Mouse (Mus musculus) cerebellum, adult 2 months (tissue): ENCODE measurements around the gene Bri3bp. TPM values are rescaled to one million over a fixed set of nuclear protein-coding genes. Genes with fewer than 3 reads are reported as not detected.
"Not testable (repeated sequence)": the region's sequence is repeated elsewhere in the genome, so short reads cannot be mapped to it uniquely, and the experiment has no call there.

Experiments
- DNase-seq, 2 experiments: peaks; one replicate each; pipeline ENCODE4 v3.0.0; 2021
- H3K27ac ChIP-seq: fragments of 200-500 bp; 2 replicates; pipeline ENCODE4 v1.5.1; 2012; ENCODE audit warnings: low read length, control low read depth, inconsistent platforms; ENCODE audit not compliant: insufficient read depth
- H3K27me3 ChIP-seq: fragments of 200-500 bp; 2 replicates; pipeline ENCODE4 v1.6.1; 2012; ENCODE audit warnings: inconsistent platforms, mild to moderate bottlenecking, low read length, moderate library complexity; ENCODE audit not compliant: control insufficient read depth, insufficient read depth
- H3K4me1 ChIP-seq: fragments of 200-500 bp; 2 replicates; pipeline ENCODE4 v1.6.1; 2011; ENCODE audit warnings: low read length; ENCODE audit not compliant: control insufficient read depth, insufficient read depth
- H3K4me3 ChIP-seq: fragments of 200-500 bp; replicated peaks from 2 replicates; pipeline ENCODE3; 2011; ENCODE audit warnings: mild to moderate bottlenecking, low read depth, low read length, control low read depth; ENCODE audit not compliant: insufficient read depth
- CTCF ChIP-seq: fragments of 200-500 bp; IDR thresholded peaks from 2 replicates; pipeline ENCODE4 v1.5.1; 2011; ENCODE audit warnings: low read depth, mild to moderate bottlenecking, control low read depth, low read length, moderate library complexity, borderline replicate concordance; ENCODE audit not compliant: insufficient read depth
- POLR2A ChIP-seq: fragments of 200-500 bp; IDR thresholded peaks from 2 replicates; pipeline ENCODE4 v1.6.1; 2011; ENCODE audit warnings: low read length, control low read depth, borderline replicate concordance; ENCODE audit not compliant: insufficient read depth
- WGBS: fragments of 180-500 bp; shearing (Covaris S2); methylation state at CpG from one replicate; pipeline ENCODE4 v1.1.7; 2018; 5-methylcytosine and 5-hydroxymethylcytosine counted together
- polyA plus RNA-seq: library from polyadenylated mRNA; depleted of rRNA; stranded (reverse); fragments of >200 nt; gene quantifications from 2 replicates; pipeline ENCODE4 v1.2.3, GENCODE M21; 2012; rRNA removed

Gene Bri3bp
- polyA plus RNA-seq, result 37.1 and 39.1 TPM in 2 replicates

DNA sequence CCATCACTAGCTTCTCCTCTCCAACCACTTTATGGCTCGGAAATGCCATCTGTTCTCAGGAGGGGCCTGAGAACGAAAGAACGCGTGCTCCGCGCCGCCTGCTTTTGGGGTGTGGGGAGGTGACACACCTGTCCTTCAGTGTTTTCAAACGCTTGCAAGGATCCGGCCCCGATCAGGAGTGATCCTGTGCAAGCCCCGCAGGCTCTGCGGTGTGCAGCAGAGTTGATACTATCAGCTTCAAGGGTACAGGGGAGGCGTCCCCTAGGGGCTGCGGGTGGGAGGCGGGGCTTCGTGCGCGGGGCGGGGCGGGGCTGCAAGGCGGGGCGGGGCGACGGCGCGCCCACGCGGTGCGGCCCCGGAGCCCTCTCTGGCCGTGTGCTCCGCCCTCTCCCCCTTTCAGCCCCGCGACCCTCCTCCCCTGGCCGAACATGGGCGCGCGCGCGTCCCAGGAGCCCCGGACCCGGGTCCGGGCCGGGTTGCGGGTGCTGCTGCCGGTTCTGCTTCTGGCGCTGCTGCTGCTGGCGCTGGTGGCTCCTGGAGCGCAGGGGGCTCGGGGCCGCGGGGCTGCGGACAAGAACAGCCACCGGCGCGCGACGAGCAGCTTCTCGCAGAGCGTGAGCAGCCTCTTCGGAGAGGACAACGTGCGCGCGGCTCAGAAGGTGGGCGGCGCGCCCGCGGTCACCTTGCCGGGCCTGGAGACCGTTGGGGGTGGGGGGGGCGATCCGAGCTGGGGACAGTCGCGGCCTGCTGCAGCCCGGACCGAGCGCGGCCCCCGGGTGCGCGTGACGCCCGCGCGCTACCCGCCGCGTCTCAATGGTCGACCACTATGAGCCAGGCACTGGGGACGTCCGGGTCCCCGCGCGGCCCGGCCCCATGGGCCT, at the start of gene Bri3bp:
Gene Bri3bp, plus strand, starts transcription at position 335 of the 881 bp plus-strand sequence.
- DNase-seq, result peak; percentile 56 to 77
- peak within 1 kb of the TSS; percentile 89 for H3K4me3 ChIP-seq

GRCm38 (mm10) chr5:125391609-125392008, 49.8 kb upstream of the Bri3bp start:
- DNase-seq, result peak; percentile 76 to 86
- WGBS, result 12% methylated on average over 5 of the region's 5 CpGs
- peak overlapping the region; percentile 99 for H3K27ac ChIP-seq
- peaks cover 12% of the 10 kb centered on the region; the same call in 1 of the 2 replicates for H3K4me1 ChIP-seq
- TF ChIP-seq POLR2A (no peak), CTCF (no peak)
- no peak overlapping the region for H3K4me3 ChIP-seq
- no peaks in the 10 kb centered on the region for H3K27me3 ChIP-seq

More for the DNA sequence above, at the start of gene Bri3bp:
- Histone ChIP-seq H3K27ac (peak within 1 kb of the TSS; percentile 40), H3K27me3 (no peaks in the 10 kb centered on the region), H3K4me1 (no peaks in the 10 kb centered on the region)
- under 1% methylated on average over 95 of the region's 97 CpGs for WGBS
- TF ChIP-seq CTCF (no peak), POLR2A (peak; percentile 41; the same call in 1 of the 2 replicates)

GRCm38 (mm10) chr5:125392176-125392575, 49.2 kb upstream of the Bri3bp start:
- H3K27me3 ChIP-seq, H3K4me3 ChIP-seq, DNase-seq: not testable (repeated sequence)
- 81% methylated on average over 4 of the region's 4 CpGs for WGBS
- peak overlapping the region; percentile 54 for H3K27ac ChIP-seq
- peaks cover 12% of the 10 kb centered on the region; the same call in 1 of the 2 replicates for H3K4me1 ChIP-seq

DNA sequence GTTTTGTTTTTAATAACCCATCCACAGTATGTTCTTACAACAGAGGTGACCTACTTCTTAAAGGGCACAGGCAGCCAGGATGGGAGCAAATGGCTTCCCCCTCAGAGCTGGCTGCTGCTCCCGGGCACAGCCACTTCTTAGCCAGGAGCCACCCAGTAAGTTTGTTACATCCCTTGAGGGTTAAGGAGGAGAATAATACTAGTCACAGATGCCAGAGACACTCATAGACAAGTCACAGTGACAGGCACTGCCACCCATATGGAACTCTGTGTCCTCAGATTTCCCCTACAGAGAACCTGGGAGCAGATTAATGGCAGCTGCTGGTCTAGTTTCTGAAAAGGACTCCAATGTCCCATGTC, 48.8 kb upstream of the Bri3bp start:
- TF ChIP-seq POLR2A (no peak), CTCF (no peak)
- Histone ChIP-seq H3K27me3 (no peaks in the 10 kb centered on the region), H3K4me3 (peak overlapping the region; percentile 38), H3K27ac (peak overlapping the region; percentile 99), H3K4me1 (peaks cover 12% of the 10 kb centered on the region; the same call in 1 of the 2 replicates)
- DNase-seq, result no peak
- WGBS, result 0% methylated on average over 1 of the region's 1 CpGs

GRCm38 (mm10) chr5:125392977-125393621, 48.3 kb upstream of the Bri3bp start:
- WGBS, result 1% methylated on average over 20 of the region's 20 CpGs
- Histone ChIP-seq H3K27ac (peak overlapping the region; percentile 99), H3K4me3 (peak overlapping the region; percentile 59), H3K27me3 (no peaks in the 10 kb centered on the region), H3K4me1 (peaks cover 12% of the 10 kb centered on the region; the same call in 1 of the 2 replicates)
- TF ChIP-seq CTCF, result no peak
- peak; percentile 47; the same call in 1 of the 2 replicates for TF ChIP-seq POLR2A
- peak; percentile 96 to 97 for DNase-seq

GRCm38 (mm10) chr5:125393622-125394603, 47.5 kb upstream of the Bri3bp start:
- H3K27ac ChIP-seq, result peak overlapping the region; percentile 99

GRCm38 (mm10) chr5:125395008-125395407, 46.4 kb upstream of the Bri3bp start:
- Histone ChIP-seq H3K27me3 (no peaks in the 10 kb centered on the region), H3K4me3 (no peak overlapping the region), H3K27ac (peak overlapping the region; percentile 77; the same call in 1 of the 2 replicates), H3K4me1 (peaks cover 12% of the 10 kb centered on the region; the same call in 1 of the 2 replicates)
- no peak for TF ChIP-seq CTCF
- no peak for TF ChIP-seq POLR2A
- WGBS, result 70% methylated on average over 3 of the region's 3 CpGs
- DNase-seq, result no peak

More at GRCm38 (mm10) chr5:125393622-125394603, 47.5 kb upstream of the Bri3bp start:
- WGBS, result 13% methylated on average over 24 of the region's 25 CpGs
- Histone ChIP-seq H3K4me3 (peak overlapping the region; percentile 59), H3K27me3 (no peaks in the 10 kb centered on the region), H3K4me1 (peaks cover 12% of the 10 kb centered on the region; the same call in 1 of the 2 replicates)
- TF ChIP-seq CTCF (no peak), POLR2A (no peak)
- DNase-seq, result peak; percentile 58 to 66
